Comparison of ENCODE assay signal across 27 mouse cellular contexts in the genomic region with DNA sequence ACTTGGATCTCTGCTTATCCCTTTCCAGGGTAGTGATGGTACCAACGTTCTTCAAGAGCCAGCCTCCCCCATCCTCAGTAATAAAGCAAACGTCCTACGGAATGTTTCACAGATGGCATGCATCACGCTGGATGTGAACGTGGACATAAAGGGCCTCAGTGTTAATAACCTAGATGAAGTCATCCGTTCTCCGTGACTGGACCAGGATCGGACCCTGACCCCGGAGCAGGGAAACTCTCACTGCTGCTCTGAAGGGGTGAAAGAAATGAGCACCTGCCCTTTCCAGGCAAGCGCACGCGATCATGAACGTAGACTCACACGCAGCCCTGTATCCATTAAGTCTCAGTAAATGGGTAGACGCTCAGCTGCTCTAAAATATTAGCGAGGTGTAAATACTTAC. TPM values are rescaled to one million over a fixed set of nuclear protein-coding genes. Genes with fewer than 3 reads are reported as not detected.
DNase-seq lines count a peak whose midpoint lies in the region; ATAC-seq and TF ChIP-seq lines count a peak whose summit lies in the region.
"Had no signal": no experiment of that assay in that cellular context is flagged by ENCODE, and none has a peak within 500 bp of the region (broad histone marks: within the 10 kb centered on the region; RNA-seq: fewer than 3 reads in every experiment).

No protein-coding gene starts in this region.

- H3K4me2 ChIP-seq in limb, embryonic 13.5 days (replicated peaks), result peak overlapping the region; percentile 16; the same call in 1 of the 2 replicates
- H3K4me2 ChIP-seq in kidney, embryonic 15.5 days, result peak overlapping the region; percentile 36
- H3K4me2 ChIP-seq: limb, embryonic 12.5 days; liver, embryonic 11.5 days; lung, embryonic 15.5 days; midbrain, embryonic 15.5 days had no signal

- H3K36me3 ChIP-seq in limb, embryonic 13.5 days, result no peaks in the 10 kb centered on the region
- no peaks in the 10 kb centered on the region for H3K36me3 ChIP-seq in limb, embryonic 10.5 days
- no peaks in the 10 kb centered on the region for H3K36me3 ChIP-seq in kidney, adult 2 months (ENCODE audit: control insufficient read depth, insufficient read depth, low read length)
- H3K36me3 ChIP-seq in kidney, embryonic 15.5 days, result no peaks in the 10 kb centered on the region
- H3K36me3 ChIP-seq: heart, embryonic 10.5 days; hindbrain, embryonic 13.5 days; limb, embryonic 12.5 days; lung, embryonic 15.5 days; midbrain, embryonic 15.5 days had no signal

- ATAC-seq in limb, embryonic 13.5 days (ENCODE audit: low FRiP score, low read depth), result no peak
- peak; percentile 55; the same call in 1 of the 2 replicates for ATAC-seq in kidney, embryonic 15.5 days (replicated peaks; ENCODE audit: low FRiP score)
- no peak for ATAC-seq in activated CD4-positive, CD25-positive, alpha-beta regulatory T cell, adult 4 months
- ATAC-seq: CD4-positive, CD25-positive, alpha-beta regulatory T cell, adult 4 months; forebrain, embryonic 14.5 days; midbrain, embryonic 15.5 days had no signal

- H3K9ac ChIP-seq in limb, embryonic 13.5 days, result no peak overlapping the region
- H3K9ac ChIP-seq in kidney, embryonic 15.5 days, result no peak overlapping the region
- H3K9ac ChIP-seq: hindbrain, embryonic 13.5 days; limb, embryonic 12.5 days; lung, embryonic 15.5 days; midbrain, embryonic 15.5 days had no signal

- no peak for TF ChIP-seq CTCF in kidney, adult 2 months (conservative IDR thresholded peaks at IDR 0.05; ENCODE audit: insufficient read depth, insufficient read length, low read depth, low read length)

- no peak for TF ChIP-seq POLR2A in kidney, adult 2 months (IDR thresholded peaks at IDR 0.05; ENCODE audit: low read depth, low read length)

- H3K27ac ChIP-seq in limb, embryonic 13.5 days, result no peak overlapping the region
- H3K27ac ChIP-seq in limb, embryonic 10.5 days, result no peak overlapping the region
- no peak overlapping the region; the same call in 1 of the 2 replicates for H3K27ac ChIP-seq in kidney, adult 2 months (ENCODE audit: insufficient read depth, low read depth, low read length)
- no peak overlapping the region for H3K27ac ChIP-seq in kidney, embryonic 15.5 days
- H3K27ac ChIP-seq: heart, embryonic 10.5 days; hindbrain, embryonic 13.5 days; limb, embryonic 12.5 days; lung, embryonic 15.5 days; midbrain, embryonic 15.5 days had no signal

- peaks cover 26% of the 10 kb centered on the region for H3K4me1 ChIP-seq in limb, embryonic 13.5 days
- H3K4me1 ChIP-seq in limb, embryonic 10.5 days, result peaks cover 20% of the 10 kb centered on the region; the same call in 1 of the 2 replicates
- H3K4me1 ChIP-seq in kidney, adult 2 months (ENCODE audit: control insufficient read depth, insufficient read depth, low read length), result peaks cover 28% of the 10 kb centered on the region
- peaks cover 28% of the 10 kb centered on the region for H3K4me1 ChIP-seq in kidney, embryonic 15.5 days

- peaks cover 4% of the 10 kb centered on the region; the same call in 1 of the 2 replicates for H3K9me3 ChIP-seq in limb, embryonic 13.5 days
- H3K9me3 ChIP-seq in limb, embryonic 10.5 days (replicated peaks), result no peaks in the 10 kb centered on the region
- no peaks in the 10 kb centered on the region for H3K9me3 ChIP-seq in kidney, embryonic 15.5 days (replicated peaks)
- H3K9me3 ChIP-seq: heart, embryonic 10.5 days; hindbrain, embryonic 13.5 days; lung, embryonic 15.5 days had no signal

- 51% methylated on average over 16 of the region's 16 CpGs for WGBS in limb, embryonic 13.5 days
- WGBS in limb, embryonic 10.5 days, result 76% methylated on average over 16 of the region's 16 CpGs
- WGBS in kidney, adult 2 months, result 54% methylated on average over 16 of the region's 16 CpGs
- WGBS in kidney, embryonic 15.5 days, result 32% methylated on average over 16 of the region's 16 CpGs

- peaks cover 49% of the 10 kb centered on the region for H3K27me3 ChIP-seq in limb, embryonic 13.5 days
- peaks cover 40% of the 10 kb centered on the region for H3K27me3 ChIP-seq in limb, embryonic 10.5 days (ENCODE audit: low read depth, poor library complexity, severe bottlenecking)
- no peaks in the 10 kb centered on the region for H3K27me3 ChIP-seq in kidney, adult 2 months (replicated peaks; ENCODE audit: control insufficient read depth, insufficient read depth, low read length)
- peaks cover 46% of the 10 kb centered on the region for H3K27me3 ChIP-seq in kidney, embryonic 15.5 days

- no peak for DNase-seq in limb, embryonic 10.5 days (ENCODE audit: low spot score)
- peak; percentile 78 for DNase-seq in kidney, adult 2 months
- peak; percentile 55 to 82 for DNase-seq in kidney, postnatal 25 days
- DNase-seq in cerebellum, postnatal 25 days, result no peak
- no peak for DNase-seq in right cerebral cortex, postnatal 25 days
- DNase-seq: adrenal gland, adult 2 months; adrenal gland, postnatal 36 days; cerebellum, adult 18-20 months; cerebellum, postnatal 14 days; gastrocnemius, postnatal 14 days; heart, postnatal 36 days; lung, postnatal 4 days; right cerebral cortex, adult 18-20 months; right cerebral cortex, postnatal 4 days; thymus, adult 2 months; thymus, postnatal 36 days had no signal

- no peak overlapping the region for H3K4me3 ChIP-seq in limb, embryonic 13.5 days
- no peak overlapping the region for H3K4me3 ChIP-seq in limb, embryonic 10.5 days
- H3K4me3 ChIP-seq in kidney, adult 2 months (ENCODE audit: insufficient read depth, low read depth, low read length), result no peak overlapping the region
- no peak overlapping the region for H3K4me3 ChIP-seq in kidney, embryonic 15.5 days (replicated peaks)
- H3K4me3 ChIP-seq: heart, embryonic 10.5 days; hindbrain, embryonic 13.5 days; limb, embryonic 12.5 days; lung, embryonic 15.5 days; midbrain, embryonic 15.5 days had no signal

RNA-seq across cellular contexts. Expression of a gene that starts 6.0 kb away (rescaled TPM):
- 23.2 and 27.9 TPM in 2 replicates for polyA plus RNA-seq in limb, embryonic 13.5 days (2015; fragmentation: Nextera tagmentation; extraction: Ambion mirVana)
- polyA plus RNA-seq in limb, embryonic 10.5 days (2016; fragmentation: Nextera tagmentation; extraction: Ambion mirVana), result 16.8 and 21.5 TPM in 2 replicates
- 5.1 and 6.5 TPM in 2 replicates for polyA plus RNA-seq in kidney, adult 2 months (2012; rRNA removed)
- polyA plus RNA-seq in kidney, embryonic 15.5 days (2015; fragmentation: Nextera tagmentation; extraction: Ambion mirVana), result 24.3 and 24.7 TPM in 2 replicates
- polyA plus RNA-seq in activated CD4-positive, CD25-positive, alpha-beta regulatory T cell, adult 4 months (2017; shearing (Covaris generic)), result 10 to 100 TPM; 10.1 to 13.1 TPM

Comparison
In these comparisons a context has a peak if more than half of its experiments do, and no peak if none do; other contexts are left out.
1. DNase-seq: peak in kidney, adult 2 months (single experiment) and kidney, postnatal 25 days (2 of 2); none in limb, embryonic 10.5 days (single experiment), cerebellum, postnatal 25 days (0 of 2) and right cerebral cortex, postnatal 25 days (single experiment).